Mouse (Mus musculus) C2C12 (cell line): ENCODE data around the gene Cse1l.

Source experiments
- CEBPB ChIP-seq: IDR thresholded peaks from one replicate; pipeline ENCODE4 v1.6.1; 2011; ENCODE audit warnings: low read depth, mild to moderate bottlenecking, control low read depth, moderate library complexity
- CTCF ChIP-seq: IDR thresholded peaks from one replicate; pipeline ENCODE4 v1.5.1; 2011; ENCODE audit not compliant: control insufficient read depth, insufficient read depth, insufficient read length
- FOSL1 ChIP-seq: IDR thresholded peaks from one replicate; pipeline ENCODE4 v1.8.0; 2011; ENCODE audit warnings: mild to moderate bottlenecking, low read length; ENCODE audit not compliant: poor library complexity, insufficient read depth, severe bottlenecking
- MAX ChIP-seq: IDR thresholded peaks from one replicate; pipeline ENCODE4 v1.6.1; 2011; ENCODE audit warnings: mild to moderate bottlenecking, control low read depth
- MYOD1 ChIP-seq: IDR thresholded peaks from one replicate; pipeline ENCODE4 v1.6.1; 2011; ENCODE audit warnings: low read depth; ENCODE audit not compliant: control insufficient read depth, insufficient read length
- MYOG ChIP-seq: IDR thresholded peaks from one replicate; pipeline ENCODE4 v1.6.1; 2011; ENCODE audit not compliant: control insufficient read depth, insufficient read length; ENCODE audit errors: extremely low read depth
- USF1 ChIP-seq: IDR thresholded peaks from one replicate; pipeline ENCODE4 v1.6.1; 2011; ENCODE audit warnings: low read depth, mild to moderate bottlenecking, control low read depth, moderate library complexity

DNA sequence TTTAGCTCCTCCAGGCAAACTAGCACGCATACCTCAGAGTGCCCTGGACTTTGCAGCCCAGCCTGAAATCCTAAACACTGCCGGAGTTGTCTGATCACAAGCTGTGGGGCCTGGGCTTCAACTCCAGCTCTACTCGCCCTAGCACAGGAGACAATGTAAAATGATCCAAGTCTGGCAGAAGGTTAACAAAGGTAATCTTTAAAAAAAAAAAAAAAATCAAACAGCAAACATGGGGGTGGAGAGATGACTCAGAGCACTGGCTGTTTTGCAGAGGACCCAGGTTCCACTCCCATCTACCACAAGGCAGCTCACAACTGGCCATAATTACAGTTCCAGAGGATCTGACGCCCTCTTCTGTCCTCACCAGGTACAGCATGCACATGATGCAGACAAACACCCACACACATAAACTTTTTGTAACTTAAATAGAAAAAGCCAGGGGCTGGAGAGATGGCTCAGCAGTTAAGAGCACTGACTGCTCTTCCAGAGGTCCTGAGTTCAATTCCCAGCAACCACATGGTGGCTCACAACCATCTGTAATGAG is 77.6 kb downstream of the Cse1l start:
- TF ChIP-seq MYOG (no peak), CEBPB (no peak), CTCF (no peak), MAX (no peak), USF1 (no peak), MYOD1 (no peak), FOSL1 (no peak)
